Mouse (Mus musculus) forebrain, embryonic 16.5 days (tissue): ENCODE results near the gene Atp2b4. TPM values are rescaled to one million over a fixed set of nuclear protein-coding genes. Genes with fewer than 3 reads are reported as not detected.
A peak's percentile ranks its signal among the peaks of the same experiment; 100 is the strongest.
"Not testable (repeated sequence)": the region's sequence is repeated elsewhere in the genome, so short reads cannot be mapped to it uniquely, and the experiment has no call there.

Experiments used
- ATAC-seq: fragments of 200-750 bp; cut with Nextera tagmentation; 2 replicates; pipeline ENCODE4 v1.8.0; 2017; ENCODE audit warnings: mild to moderate bottlenecking, moderate library complexity
- H3K27ac ChIP-seq: fragments of 300-500 bp; sonication (generic); 2 replicates; pipeline ENCODE4 v1.5.1; 2014; ENCODE audit warnings: low read length, control low read depth
- H3K27me3 ChIP-seq: fragments of 300-500 bp; sonication (generic); replicated peaks from 2 replicates; pipeline ENCODE4 v1.6.1; 2014; ENCODE audit warnings: low read length; ENCODE audit not compliant: control insufficient read depth, insufficient read depth
- H3K36me3 ChIP-seq: fragments of 300-500 bp; sonication (generic); 2 replicates; pipeline ENCODE4 v1.6.1; 2014; ENCODE audit not compliant: control insufficient read depth, insufficient read depth
- H3K4me1 ChIP-seq: fragments of 300-500 bp; sonication (generic); replicated peaks from 2 replicates; pipeline ENCODE4 v1.6.1; 2014; ENCODE audit warnings: low read length; ENCODE audit not compliant: control insufficient read depth, insufficient read depth
- H3K4me2 ChIP-seq: fragments of 300-500 bp; sonication (generic); 2 replicates; pipeline ENCODE4 v1.6.1; 2014; ENCODE audit warnings: mild to moderate bottlenecking, low read length, control low read depth
- H3K4me3 ChIP-seq: fragments of 300-500 bp; sonication (generic); replicated peaks from 2 replicates; pipeline ENCODE4 v1.5.1; 2014; ENCODE audit warnings: mild to moderate bottlenecking, low read length, control low read depth
- H3K9ac ChIP-seq: fragments of 300-500 bp; sonication (generic); replicated peaks from 2 replicates; pipeline ENCODE4 v1.6.1; 2014; ENCODE audit warnings: low read depth, low read length, control low read depth
- H3K9me3 ChIP-seq: fragments of 300-500 bp; sonication (generic); 2 replicates; pipeline ENCODE4 v1.6.1; 2016; ENCODE audit warnings: low read length; ENCODE audit not compliant: control insufficient read depth
- WGBS: fragments of 180-500 bp; shearing (Covaris S2); extraction: QIAGEN DNeasy Blood & Tissue Kit; methylation state at CpG from one replicate; pipeline ENCODE4 v1.1.7; 2014; 5-methylcytosine and 5-hydroxymethylcytosine counted together
- polyA plus RNA-seq: library from polyadenylated mRNA; unstranded; fragments of >200 nt; fragmentation: Nextera tagmentation; extraction: Ambion mirVana; gene quantifications from 2 replicates; pipeline ENCODE4 v1.2.1, GENCODE M21; 2015

The Atp2b4 gene
- polyA plus RNA-seq, 1 experiment from 2014 or later: 11.1 TPM

- Histone ChIP-seq H3K9ac (no peak overlapping the region), H3K4me3 (no peak overlapping the region), H3K4me1 (no peaks in the 10 kb centered on the region), H3K9me3 (no peaks in the 10 kb centered on the region; the same call in 1 of the 2 replicates), H3K27me3 (no peaks in the 10 kb centered on the region), H3K27ac (no peak overlapping the region), H3K36me3 (no peaks in the 10 kb centered on the region), H3K4me2 (no peak overlapping the region)
- no peak for ATAC-seq
- 80% methylated on average over 10 of the region's 10 CpGs for WGBS
Measured at GRCm38 (mm10) chr1:133685749-133686519, 114.9 kb downstream of the Atp2b4 start.

- Histone ChIP-seq H3K9me3 (no peaks in the 10 kb centered on the region), H3K27me3 (no peaks in the 10 kb centered on the region), H3K27ac (no peak overlapping the region), H3K4me1 (no peaks in the 10 kb centered on the region), H3K4me3 (no peak overlapping the region), H3K4me2 (no peak overlapping the region), H3K36me3 (no peaks in the 10 kb centered on the region), H3K9ac (no peak overlapping the region)
- ATAC-seq: no peak
- 73% methylated on average over 3 of the region's 3 CpGs for WGBS
Measured at GRCm38 (mm10) chr1:133671801-133672200, 129.0 kb downstream of the Atp2b4 start.

GRCm38 (mm10) chr1:133671266-133671665 lies 129.6 kb downstream of the Atp2b4 start:
- WGBS: 96% methylated on average over 3 of the region's 3 CpGs
- H3K27ac ChIP-seq: no peak overlapping the region
- no peak for ATAC-seq

GRCm38 (mm10) chr1:133670776-133671175 lies 130.1 kb downstream of the Atp2b4 start:
- H3K9ac ChIP-seq: no peak overlapping the region
- no peaks in the 10 kb centered on the region for H3K4me1 ChIP-seq
- H3K27ac ChIP-seq: no peak overlapping the region
- H3K36me3 ChIP-seq: no peaks in the 10 kb centered on the region
- no peak for ATAC-seq
- H3K9me3 ChIP-seq: no peaks in the 10 kb centered on the region
- H3K27me3 ChIP-seq: no peaks in the 10 kb centered on the region
- no peak overlapping the region for H3K4me2 ChIP-seq
- H3K4me3 ChIP-seq: no peak overlapping the region
- WGBS: 88% methylated on average over 6 of the region's 6 CpGs

More at GRCm38 (mm10) chr1:133671266-133671665, 129.6 kb downstream of the Atp2b4 start:
- Histone ChIP-seq H3K4me2 (no peak overlapping the region), H3K4me1 (no peaks in the 10 kb centered on the region), H3K27me3 (no peaks in the 10 kb centered on the region), H3K4me3 (no peak overlapping the region), H3K9me3 (no peaks in the 10 kb centered on the region), H3K9ac (no peak overlapping the region), H3K36me3 (no peaks in the 10 kb centered on the region)

GRCm38 (mm10) chr1:133670190-133670589 lies 130.7 kb downstream of the Atp2b4 start:
- H3K27ac ChIP-seq: no peak overlapping the region

GRCm38 (mm10) chr1:133668618-133669017 lies 132.2 kb downstream of the Atp2b4 start:
- Histone ChIP-seq H3K9ac (no peak overlapping the region), H3K4me2 (no peak overlapping the region), H3K9me3 (no peaks in the 10 kb centered on the region), H3K27me3 (no peaks in the 10 kb centered on the region), H3K4me3 (no peak overlapping the region), H3K4me1 (no peaks in the 10 kb centered on the region), H3K36me3 (no peaks in the 10 kb centered on the region), H3K27ac (no peak overlapping the region)
- 93% methylated on average over 3 of the region's 3 CpGs for WGBS
- no peak for ATAC-seq

More at GRCm38 (mm10) chr1:133670190-133670589, 130.7 kb downstream of the Atp2b4 start:
- Histone ChIP-seq H3K4me3 (no peak overlapping the region), H3K9ac (no peak overlapping the region), H3K36me3 (no peaks in the 10 kb centered on the region), H3K4me2 (no peak overlapping the region), H3K27me3 (no peaks in the 10 kb centered on the region), H3K9me3 (no peaks in the 10 kb centered on the region), H3K4me1 (no peaks in the 10 kb centered on the region)
- no peak for ATAC-seq
- 82% methylated on average over 12 of the region's 12 CpGs for WGBS

GRCm38 (mm10) chr1:133667721-133668120 lies 133.1 kb downstream of the Atp2b4 start:
- no peaks in the 10 kb centered on the region for H3K9me3 ChIP-seq
- ATAC-seq: peak; percentile 31; the same call in 1 of the 2 replicates
- H3K4me3 ChIP-seq: no peak overlapping the region
- H3K36me3 ChIP-seq: no peaks in the 10 kb centered on the region
- no peak overlapping the region for H3K4me2 ChIP-seq
- H3K9ac ChIP-seq: no peak overlapping the region
- H3K4me1 ChIP-seq: no peaks in the 10 kb centered on the region
- WGBS: 17% methylated on average over 7 of the region's 7 CpGs
- H3K27me3 ChIP-seq: no peaks in the 10 kb centered on the region
- no peak overlapping the region for H3K27ac ChIP-seq

- H3K27me3 ChIP-seq, ATAC-seq: not testable (repeated sequence)
- 89% methylated on average over 7 of the region's 8 CpGs for WGBS
Measured at GRCm38 (mm10) chr1:133665713-133666112, 135.1 kb downstream of the Atp2b4 start.

GRCm38 (mm10) chr1:133664203-133664970 lies 136.5 kb downstream of the Atp2b4 start:
- Histone ChIP-seq H3K4me2 (no peak overlapping the region), H3K4me3 (no peak overlapping the region), H3K9ac (no peak overlapping the region), H3K27ac (no peak overlapping the region), H3K36me3 (no peaks in the 10 kb centered on the region), H3K27me3 (no peaks in the 10 kb centered on the region), H3K9me3 (no peaks in the 10 kb centered on the region), H3K4me1 (peaks cover 7% of the 10 kb centered on the region)
- ATAC-seq: no peak
- 65% methylated on average over 11 of the region's 11 CpGs for WGBS

More at GRCm38 (mm10) chr1:133665713-133666112, 135.1 kb downstream of the Atp2b4 start:
- H3K4me1 ChIP-seq, H3K9me3 ChIP-seq, H3K9ac ChIP-seq, H3K4me2 ChIP-seq, H3K4me3 ChIP-seq, H3K36me3 ChIP-seq, H3K27ac ChIP-seq: not testable (repeated sequence)
